Mouse (Mus musculus) limb, embryonic 11.5 days (tissue): ENCODE measurements at regions not wholly inside any gene's neighbourhood (a gene's known extent, or its start where the extent isn't known, plus 50 kb on each side); places are given as distances from the start of the nearest gene placed in this dataset.

Experiments
- ATAC-seq: fragments of 200-750 bp; cut with Nextera tagmentation; 2 replicates; pipeline ENCODE4 v1.8.0; 2017; ENCODE audit warnings: low read depth; ENCODE audit not compliant: insufficient number of reproducible peaks, low FRiP score, low TSS enrichment
- DNase-seq: peaks from one replicate; pipeline ENCODE4 v3.0.0-alpha.2; 2015; ENCODE audit warnings: low spot score
- H3K27ac ChIP-seq: fragments of 300-500 bp; sonication (generic); replicated peaks from 2 replicates; pipeline ENCODE4 v1.5.1; 2014; ENCODE audit warnings: low read depth, mild to moderate bottlenecking, low read length
- H3K27me3 ChIP-seq: fragments of 300-500 bp; sonication (generic); 2 replicates; pipeline ENCODE4 v1.6.1; 2014; ENCODE audit warnings: mild to moderate bottlenecking, low read length, mixed read lengths; ENCODE audit not compliant: control insufficient read depth, insufficient read depth
- H3K36me3 ChIP-seq: fragments of 300-500 bp; sonication (generic); 2 replicates; pipeline ENCODE4 v1.6.1; 2014; ENCODE audit warnings: mild to moderate bottlenecking, low read length, moderate library complexity, mixed read lengths; ENCODE audit not compliant: control insufficient read depth, insufficient read depth
- H3K4me1 ChIP-seq: fragments of 300-500 bp; sonication (generic); 2 replicates; pipeline ENCODE4 v1.6.1; 2014; ENCODE audit warnings: low read length, mixed read lengths; ENCODE audit not compliant: control insufficient read depth, insufficient read depth
- H3K4me2 ChIP-seq: fragments of 300-500 bp; sonication (generic); 2 replicates; pipeline ENCODE4 v1.6.1; 2014; ENCODE audit warnings: low read depth, mild to moderate bottlenecking, moderate library complexity; ENCODE audit not compliant: severe bottlenecking
- H3K4me3 ChIP-seq: fragments of 300-500 bp; sonication (generic); 2 replicates; pipeline ENCODE4 v1.5.1; 2014; ENCODE audit warnings: low read depth, low read length
- H3K9ac ChIP-seq: fragments of 300-500 bp; sonication (generic); 2 replicates; pipeline ENCODE4 v1.6.1; 2014; ENCODE audit warnings: mild to moderate bottlenecking, low read length
- H3K9me3 ChIP-seq: fragments of 300-500 bp; sonication (generic); 2 replicates; pipeline ENCODE4 v1.6.1; 2016; ENCODE audit warnings: low read length; ENCODE audit not compliant: control insufficient read depth
- WGBS: fragments of 180-500 bp; shearing (Covaris S2); extraction: QIAGEN DNeasy Blood & Tissue Kit; methylation state at CpG from one replicate; pipeline ENCODE4 v1.1.7; 2014; 5-methylcytosine and 5-hydroxymethylcytosine counted together

DNA sequence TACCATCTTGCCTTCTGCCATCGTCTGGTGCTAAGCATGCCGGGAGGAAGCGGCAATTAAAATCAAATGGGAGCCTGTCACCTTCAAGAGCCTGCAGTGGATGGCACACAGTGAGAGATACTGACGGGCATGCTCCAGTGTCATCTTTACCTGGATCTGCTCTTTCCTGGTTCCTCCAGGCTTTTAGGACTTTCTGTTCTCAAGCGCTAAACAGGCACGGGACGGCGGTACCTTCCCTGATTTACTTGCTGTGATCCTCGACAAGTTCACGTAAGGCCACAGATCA is 347.6 kb downstream of the Med10 start:
- no peaks in the 10 kb centered on the region for H3K27me3 ChIP-seq
- DNase-seq, result peak; percentile 32
- H3K4me1 ChIP-seq, result no peaks in the 10 kb centered on the region
- H3K9me3 ChIP-seq, result no peaks in the 10 kb centered on the region
- H3K4me2 ChIP-seq, result no peak overlapping the region
- 0 out of 2 replicates have a peak, but pooled peaks have one; percentile 9 for ATAC-seq
- H3K27ac ChIP-seq, result no peak overlapping the region
- H3K36me3 ChIP-seq, result no peaks in the 10 kb centered on the region
- H3K4me3 ChIP-seq, result no peak overlapping the region
- no peak overlapping the region for H3K9ac ChIP-seq
- WGBS, result 26% methylated on average over 10 of the region's 10 CpGs

DNA sequence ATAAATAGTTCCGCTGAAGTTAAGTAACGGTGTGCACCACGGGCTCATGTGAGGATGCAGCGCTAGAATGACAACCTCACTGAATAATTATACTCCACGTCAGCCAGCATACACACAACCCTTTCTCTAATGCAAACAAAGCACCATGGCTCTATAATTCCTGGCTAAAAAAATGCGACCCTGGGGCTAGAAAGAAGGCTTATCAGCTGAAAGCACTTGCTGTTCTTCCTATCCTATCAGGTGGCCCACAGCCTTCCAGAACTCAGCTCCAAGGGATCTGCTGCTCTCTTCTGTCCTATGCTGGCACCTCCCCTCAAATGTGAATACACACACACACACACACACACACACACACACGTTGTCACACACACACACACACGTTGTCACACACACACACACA is 350.9 kb downstream of the Med10 start:
- Histone ChIP-seq H3K9me3 (no peaks in the 10 kb centered on the region), H3K9ac (no peak overlapping the region), H3K4me3 (no peak overlapping the region), H3K27ac (no peak overlapping the region), H3K4me1 (no peaks in the 10 kb centered on the region), H3K36me3 (no peaks in the 10 kb centered on the region), H3K27me3 (no peaks in the 10 kb centered on the region), H3K4me2 (no peak overlapping the region)
- ATAC-seq (no peak), DNase-seq (no peak)
- WGBS, result 81% methylated on average over 8 of the region's 8 CpGs

DNA sequence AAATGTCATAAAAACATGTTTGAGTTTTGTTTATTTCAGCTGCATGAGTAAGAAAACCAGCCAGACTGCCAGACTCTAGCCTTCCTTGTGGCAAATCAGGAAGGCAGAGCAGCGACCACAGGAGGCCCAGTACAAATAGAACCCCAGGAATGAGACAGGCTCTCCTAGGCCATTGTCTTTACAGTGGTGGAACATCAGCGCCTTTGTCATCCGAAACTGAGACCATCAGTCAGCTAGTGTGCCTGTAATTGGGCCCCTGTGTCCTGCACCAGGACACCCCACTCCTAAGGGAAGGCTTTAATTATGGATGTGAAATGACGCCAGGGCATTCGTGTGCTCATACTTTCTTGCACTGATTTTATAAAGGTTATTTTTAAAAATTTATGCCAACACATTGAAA is 353.4 kb downstream of the Med10 start:
- Histone ChIP-seq H3K4me2 (no peak overlapping the region), H3K4me3 (no peak overlapping the region), H3K9me3 (no peaks in the 10 kb centered on the region), H3K27me3 (no peaks in the 10 kb centered on the region), H3K36me3 (no peaks in the 10 kb centered on the region), H3K4me1 (no peaks in the 10 kb centered on the region), H3K9ac (no peak overlapping the region), H3K27ac (no peak overlapping the region)
- ATAC-seq (no peak), DNase-seq (no peak)
- WGBS, result 71% methylated on average over 5 of the region's 5 CpGs

DNA sequence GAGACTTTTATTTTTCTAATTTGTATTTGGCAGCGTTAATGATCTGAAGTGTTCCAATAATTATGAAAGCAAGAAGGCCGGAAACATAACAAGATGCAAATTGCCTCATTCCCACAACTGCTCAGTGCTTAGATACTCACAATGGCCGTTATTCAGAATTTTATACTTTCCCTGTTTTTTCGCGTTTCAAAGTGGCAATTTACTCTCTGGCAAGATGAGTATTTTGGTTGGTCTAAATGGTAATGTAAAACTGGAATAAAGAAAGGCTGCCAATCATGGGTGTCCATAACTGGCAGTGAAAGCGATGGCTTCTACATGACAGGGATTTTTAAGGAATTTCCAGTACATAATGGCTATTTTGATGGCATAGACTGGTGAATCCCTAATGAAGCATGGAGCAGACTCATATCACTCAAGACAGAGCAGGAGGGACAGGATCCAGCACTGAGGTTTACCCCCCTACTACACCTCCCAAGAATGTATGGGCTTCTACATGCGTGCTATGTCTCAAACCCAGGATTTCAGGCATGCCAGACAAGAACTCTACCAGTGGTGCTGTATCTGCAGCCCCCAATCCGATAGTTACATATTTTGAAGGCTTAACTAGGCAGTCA is 354.9 kb downstream of the Med10 start:
- H3K4me1 ChIP-seq, result no peaks in the 10 kb centered on the region
- no peak overlapping the region for H3K9ac ChIP-seq
- WGBS, result 92% methylated on average over 8 of the region's 8 CpGs
- no peak for ATAC-seq
- H3K4me3 ChIP-seq, result no peak overlapping the region
- DNase-seq, result no peak
- H3K27me3 ChIP-seq, result no peaks in the 10 kb centered on the region
- no peak overlapping the region for H3K4me2 ChIP-seq
- no peaks in the 10 kb centered on the region for H3K9me3 ChIP-seq
- H3K36me3 ChIP-seq, result no peaks in the 10 kb centered on the region
- no peak overlapping the region for H3K27ac ChIP-seq

DNA sequence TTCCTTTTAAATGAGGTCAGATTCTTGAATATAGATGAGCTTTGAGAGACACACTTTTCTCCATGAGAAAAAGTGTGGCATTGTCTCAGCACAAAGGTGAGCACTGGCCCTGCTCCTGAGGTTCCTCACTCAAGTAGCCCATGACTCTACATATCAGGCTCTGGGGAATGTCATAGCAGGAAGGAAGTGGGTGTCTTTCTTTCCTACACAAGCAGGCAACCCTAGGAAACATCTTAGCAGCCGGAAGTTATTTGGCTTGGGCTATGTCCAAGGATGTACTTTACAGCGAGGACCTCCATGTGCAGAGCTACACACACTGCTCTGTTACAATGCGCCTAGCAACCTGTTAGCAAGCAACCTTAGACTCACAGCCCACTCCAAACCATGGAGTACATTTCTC is 356.9 kb downstream of the Med10 start:
- no peak overlapping the region for H3K4me3 ChIP-seq

DNA sequence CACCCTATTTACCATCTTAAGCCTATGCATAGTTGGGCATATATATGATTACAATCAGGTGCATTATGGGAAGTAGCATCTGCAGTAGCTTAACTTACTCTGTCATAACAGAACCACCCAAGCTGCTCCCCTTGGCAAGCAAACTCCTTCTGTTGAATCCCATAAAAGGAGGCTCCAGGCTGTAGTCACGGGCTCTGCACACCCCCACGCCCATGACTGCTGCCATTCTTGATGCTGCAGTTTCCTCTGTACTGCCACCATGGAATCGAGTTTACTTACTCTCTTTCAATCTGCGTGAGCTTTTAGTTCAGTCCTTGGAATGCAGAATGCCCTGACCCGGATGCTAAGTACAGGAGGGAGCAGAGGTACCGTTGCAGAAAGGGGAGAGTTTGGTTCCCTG is 357.4 kb downstream of the Med10 start:
- no peaks in the 10 kb centered on the region for H3K4me1 ChIP-seq
- ATAC-seq (no peak), DNase-seq (no peak)
- H3K9me3 ChIP-seq, result no peaks in the 10 kb centered on the region
- H3K4me3 ChIP-seq, result no peak overlapping the region
- no peak overlapping the region for H3K4me2 ChIP-seq
- no peak overlapping the region for H3K9ac ChIP-seq
- H3K27me3 ChIP-seq, result no peaks in the 10 kb centered on the region
- 67% methylated on average over 6 of the region's 6 CpGs for WGBS
- no peak overlapping the region for H3K27ac ChIP-seq
- no peaks in the 10 kb centered on the region for H3K36me3 ChIP-seq

More for the DNA sequence above, 356.9 kb downstream of the Med10 start:
- ATAC-seq (no peak), DNase-seq (no peak)
- H3K9ac ChIP-seq, result no peak overlapping the region
- 94% methylated on average over 3 of the region's 3 CpGs for WGBS
- H3K27ac ChIP-seq, result no peak overlapping the region
- no peaks in the 10 kb centered on the region for H3K4me1 ChIP-seq
- no peaks in the 10 kb centered on the region for H3K9me3 ChIP-seq
- no peaks in the 10 kb centered on the region for H3K27me3 ChIP-seq
- H3K4me2 ChIP-seq, result no peak overlapping the region
- H3K36me3 ChIP-seq, result no peaks in the 10 kb centered on the region

DNA sequence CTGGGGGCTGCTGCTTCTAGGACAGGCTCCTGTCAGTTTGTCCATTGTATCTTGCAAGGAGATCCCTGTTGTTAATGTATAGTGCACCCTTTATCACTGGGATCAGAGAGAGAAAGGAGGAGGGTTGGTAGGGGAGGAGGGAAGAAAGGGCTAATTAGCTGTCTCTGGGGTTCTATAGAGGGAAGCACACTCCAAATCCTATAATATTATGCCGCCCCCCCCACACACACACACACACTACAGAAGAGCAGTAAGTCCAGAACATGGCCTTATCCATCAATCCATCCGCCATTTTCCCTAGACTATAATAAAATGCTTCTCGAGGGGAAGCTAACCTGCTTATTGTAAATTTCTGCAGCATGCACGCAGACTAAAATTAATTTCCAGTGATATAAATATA is 359.9 kb downstream of the Med10 start:
- H3K4me2 ChIP-seq, result no peak overlapping the region
- 90% methylated on average over 4 of the region's 4 CpGs for WGBS
- ATAC-seq, result no peak
- H3K9me3 ChIP-seq, result no peaks in the 10 kb centered on the region
- no peaks in the 10 kb centered on the region for H3K4me1 ChIP-seq
- no peak overlapping the region for H3K9ac ChIP-seq
- no peak overlapping the region for H3K27ac ChIP-seq
- no peak overlapping the region for H3K4me3 ChIP-seq
- DNase-seq, result no peak
- H3K36me3 ChIP-seq, result no peaks in the 10 kb centered on the region
- H3K27me3 ChIP-seq, result no peaks in the 10 kb centered on the region

DNA sequence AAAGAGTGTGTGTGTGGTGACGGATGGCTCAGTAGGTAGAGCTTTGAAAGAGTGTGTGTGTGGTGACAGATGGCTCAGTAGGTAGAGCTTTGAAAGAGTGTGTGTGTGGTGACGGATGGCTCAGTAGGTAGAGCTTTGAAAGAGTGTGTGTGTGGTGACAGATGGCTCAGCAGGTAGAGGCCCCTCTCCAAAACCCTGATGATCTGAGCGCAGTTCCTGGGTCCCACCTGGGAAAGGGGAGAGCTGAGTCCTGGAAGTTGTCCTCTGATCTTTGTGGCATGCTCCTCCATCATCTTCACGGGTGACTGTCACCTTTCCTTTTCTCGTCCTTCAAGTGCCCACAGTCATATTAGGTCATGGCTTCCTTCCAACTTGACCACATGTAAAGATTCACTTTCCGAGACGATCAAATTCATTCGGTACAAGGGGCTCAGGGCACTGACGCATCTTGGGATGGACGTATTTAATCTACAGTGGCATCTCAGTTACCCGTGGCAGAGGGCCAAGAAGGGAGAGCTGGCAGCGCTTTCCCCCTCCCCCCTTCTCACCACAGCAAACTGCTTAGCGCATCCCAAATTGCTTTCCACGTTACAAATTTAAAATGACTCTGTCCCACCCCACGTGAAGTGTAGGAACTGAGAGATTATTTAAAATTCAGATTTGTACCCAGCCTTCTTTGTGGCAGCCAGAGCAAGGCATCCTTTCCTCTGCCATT is 363.5 kb downstream of the Med10 start:
- Histone ChIP-seq H3K27ac (no peak overlapping the region), H3K4me1 (no peaks in the 10 kb centered on the region), H3K4me2 (no peak overlapping the region), H3K4me3 (no peak overlapping the region), H3K9me3 (no peaks in the 10 kb centered on the region), H3K9ac (no peak overlapping the region), H3K36me3 (no peaks in the 10 kb centered on the region), H3K27me3 (no peaks in the 10 kb centered on the region)
- 87% methylated on average over 15 of the region's 15 CpGs for WGBS
- DNase-seq, result no peak
- no peak for ATAC-seq

DNA sequence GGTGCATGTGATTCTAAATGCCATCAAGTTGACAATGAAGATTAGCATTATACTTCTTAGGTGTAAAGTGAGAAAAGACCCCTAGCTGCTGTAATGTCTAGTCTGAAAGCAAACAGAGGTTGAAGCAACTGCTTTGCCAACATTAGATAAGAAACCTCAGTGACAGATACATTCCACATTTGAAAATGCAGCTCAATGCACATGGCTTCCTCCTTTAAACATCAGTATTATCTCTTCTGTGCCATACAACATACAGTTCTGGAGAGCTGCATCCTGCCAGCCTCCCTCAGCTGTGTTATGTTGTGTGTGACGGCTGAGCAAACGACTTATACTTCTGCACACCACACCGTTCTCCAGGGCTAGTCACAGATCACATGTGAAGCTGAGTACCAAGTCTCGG is 365.6 kb downstream of the Med10 start:
- ATAC-seq (no peak), DNase-seq (no peak)
- H3K27ac ChIP-seq, result no peak overlapping the region
- H3K9me3 ChIP-seq, result no peaks in the 10 kb centered on the region
- no peaks in the 10 kb centered on the region for H3K27me3 ChIP-seq
- no peaks in the 10 kb centered on the region for H3K36me3 ChIP-seq
- H3K4me1 ChIP-seq, result no peaks in the 10 kb centered on the region
- H3K4me3 ChIP-seq, result no peak overlapping the region
- H3K9ac ChIP-seq, result no peak overlapping the region
- H3K4me2 ChIP-seq, result no peak overlapping the region
- WGBS, result 78% methylated on average over 4 of the region's 4 CpGs
